Mouse (Mus musculus): Measurements from ENCODE around the gene Pi4k2a. TPM values are rescaled to one million over a fixed set of nuclear protein-coding genes. Genes with fewer than 3 reads are reported as not detected.

Pi4k2a gene
- polyA plus RNA-seq, 1 experiment from 2014 or later, result 24.3 TPM

DNA sequence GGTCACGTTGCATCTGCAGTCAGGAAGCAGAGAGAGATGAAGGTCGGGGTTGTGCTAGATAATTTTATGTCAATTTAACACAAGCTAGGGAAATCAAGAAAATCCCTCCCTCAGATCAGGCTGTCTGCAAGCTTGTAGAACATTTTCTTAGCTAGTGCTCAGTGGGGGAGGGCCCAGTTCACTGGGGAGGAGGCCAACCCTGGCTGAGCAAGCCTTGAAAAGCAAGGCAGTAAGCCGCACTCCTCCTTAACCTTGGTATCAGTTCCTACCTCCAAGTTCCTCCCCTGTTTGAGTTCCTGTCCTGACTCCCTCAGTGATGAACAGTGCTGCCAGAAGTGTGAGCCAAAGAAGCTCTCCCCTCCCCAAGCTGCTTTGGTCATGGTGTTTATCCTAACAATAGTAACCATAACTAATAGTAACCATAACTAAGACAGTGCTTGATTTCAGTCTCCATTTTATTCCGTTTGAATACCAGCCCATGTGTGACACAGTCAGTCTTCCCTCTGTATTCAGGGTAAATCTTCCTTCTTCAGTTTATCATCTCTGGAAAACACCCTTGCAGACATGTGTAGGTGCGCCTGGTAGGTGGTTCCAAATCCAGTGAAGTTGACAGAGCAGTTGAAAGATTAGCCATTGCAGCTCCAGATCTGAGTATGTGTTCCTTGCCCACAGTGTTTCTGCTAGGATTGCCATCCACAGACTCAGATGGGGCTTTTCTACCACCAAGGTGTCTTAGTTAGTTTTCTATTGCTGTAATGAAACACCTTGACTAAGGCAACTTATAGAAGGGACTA, 49.7 kb downstream of the Pi4k2a start:
- no peaks in the 10 kb centered on the region for H3K36me3 ChIP-seq (replicated peaks; ENCODE audit: control insufficient read depth, insufficient read depth, low read depth, low read length)
- ATAC-seq (replicated peaks; ENCODE audit: insufficient number of reproducible peaks, low FRiP score, low TSS enrichment, low read depth), result no peak
- no peaks in the 10 kb centered on the region for H3K9me3 ChIP-seq (replicated peaks; ENCODE audit: control insufficient read depth, low read length)
- no peaks in the 10 kb centered on the region for H3K4me1 ChIP-seq (ENCODE audit: control insufficient read depth, insufficient read depth, low read length)
- WGBS, result 81% methylated on average over 5 of the region's 5 CpGs
- H3K4me3 ChIP-seq (ENCODE audit: low read depth, low read length), result no peak overlapping the region
- H3K9ac ChIP-seq (replicated peaks; ENCODE audit: low read length), result no peak overlapping the region
- no peak overlapping the region for H3K4me2 ChIP-seq (ENCODE audit: low read depth, low read length)
- H3K27me3 ChIP-seq (ENCODE audit: control insufficient read depth, insufficient read depth, low read length), result no peaks in the 10 kb centered on the region
- no peak for DNase-seq (ENCODE audit: low spot score)
- no peak overlapping the region for H3K27ac ChIP-seq (replicated peaks; ENCODE audit: low read depth, low read length)

- no peak for ATAC-seq (replicated peaks; ENCODE audit: insufficient number of reproducible peaks, low FRiP score, low TSS enrichment, low read depth)
- Histone ChIP-seq H3K4me3 (ENCODE audit: low read depth, low read length) (no peak overlapping the region), H3K9ac (replicated peaks; ENCODE audit: low read length) (no peak overlapping the region), H3K9me3 (replicated peaks; ENCODE audit: control insufficient read depth, low read length) (no peaks in the 10 kb centered on the region), H3K36me3 (replicated peaks; ENCODE audit: control insufficient read depth, insufficient read depth, low read depth, low read length) (no peaks in the 10 kb centered on the region), H3K4me2 (ENCODE audit: low read depth, low read length) (no peak overlapping the region), H3K27ac (replicated peaks; ENCODE audit: low read depth, low read length) (no peak overlapping the region), H3K27me3 (ENCODE audit: control insufficient read depth, insufficient read depth, low read length) (no peaks in the 10 kb centered on the region), H3K4me1 (ENCODE audit: control insufficient read depth, insufficient read depth, low read length) (no peaks in the 10 kb centered on the region)
- 71% methylated on average over 3 of the region's 3 CpGs for WGBS
- DNase-seq (ENCODE audit: low spot score), result no peak
Observed at GRCm38 (mm10) chr19:42141998-42142397, 51.7 kb downstream of the Pi4k2a start.

- no peaks in the 10 kb centered on the region for H3K9me3 ChIP-seq (replicated peaks; ENCODE audit: control insufficient read depth, low read length)
- no peaks in the 10 kb centered on the region for H3K36me3 ChIP-seq (replicated peaks; ENCODE audit: control insufficient read depth, insufficient read depth, low read depth, low read length)
- no peaks in the 10 kb centered on the region for H3K27me3 ChIP-seq (ENCODE audit: control insufficient read depth, insufficient read depth, low read length)
- ATAC-seq (replicated peaks; ENCODE audit: insufficient number of reproducible peaks, low FRiP score, low TSS enrichment, low read depth) (no peak), DNase-seq (ENCODE audit: low spot score) (no peak)
- H3K4me2 ChIP-seq (ENCODE audit: low read depth, low read length), result no peak overlapping the region
- no peak overlapping the region for H3K9ac ChIP-seq (replicated peaks; ENCODE audit: low read length)
- no peak overlapping the region for H3K27ac ChIP-seq (replicated peaks; ENCODE audit: low read depth, low read length)
- no peak overlapping the region for H3K4me3 ChIP-seq (ENCODE audit: low read depth, low read length)
- H3K4me1 ChIP-seq (ENCODE audit: control insufficient read depth, insufficient read depth, low read length), result no peaks in the 10 kb centered on the region
- 77% methylated on average over 2 of the region's 2 CpGs for WGBS
Observed at GRCm38 (mm10) chr19:42142757-42143156, 52.5 kb downstream of the Pi4k2a start.

- no peak overlapping the region for H3K4me3 ChIP-seq (ENCODE audit: low read depth, low read length)
- no peaks in the 10 kb centered on the region for H3K4me1 ChIP-seq (ENCODE audit: control insufficient read depth, insufficient read depth, low read length)
- ATAC-seq (replicated peaks; ENCODE audit: insufficient number of reproducible peaks, low FRiP score, low TSS enrichment, low read depth) (no peak), DNase-seq (ENCODE audit: low spot score) (no peak)
- no peak overlapping the region for H3K4me2 ChIP-seq (ENCODE audit: low read depth, low read length)
- no peak overlapping the region for H3K27ac ChIP-seq (replicated peaks; ENCODE audit: low read depth, low read length)
- no peaks in the 10 kb centered on the region for H3K36me3 ChIP-seq (replicated peaks; ENCODE audit: control insufficient read depth, insufficient read depth, low read depth, low read length)
- no peak overlapping the region for H3K9ac ChIP-seq (replicated peaks; ENCODE audit: low read length)
- 56% methylated on average over 6 of the region's 6 CpGs for WGBS
- no peaks in the 10 kb centered on the region for H3K27me3 ChIP-seq (ENCODE audit: control insufficient read depth, insufficient read depth, low read length)
- no peaks in the 10 kb centered on the region for H3K9me3 ChIP-seq (replicated peaks; ENCODE audit: control insufficient read depth, low read length)
Observed at GRCm38 (mm10) chr19:42144067-42144466, 53.8 kb downstream of the Pi4k2a start.

DNA sequence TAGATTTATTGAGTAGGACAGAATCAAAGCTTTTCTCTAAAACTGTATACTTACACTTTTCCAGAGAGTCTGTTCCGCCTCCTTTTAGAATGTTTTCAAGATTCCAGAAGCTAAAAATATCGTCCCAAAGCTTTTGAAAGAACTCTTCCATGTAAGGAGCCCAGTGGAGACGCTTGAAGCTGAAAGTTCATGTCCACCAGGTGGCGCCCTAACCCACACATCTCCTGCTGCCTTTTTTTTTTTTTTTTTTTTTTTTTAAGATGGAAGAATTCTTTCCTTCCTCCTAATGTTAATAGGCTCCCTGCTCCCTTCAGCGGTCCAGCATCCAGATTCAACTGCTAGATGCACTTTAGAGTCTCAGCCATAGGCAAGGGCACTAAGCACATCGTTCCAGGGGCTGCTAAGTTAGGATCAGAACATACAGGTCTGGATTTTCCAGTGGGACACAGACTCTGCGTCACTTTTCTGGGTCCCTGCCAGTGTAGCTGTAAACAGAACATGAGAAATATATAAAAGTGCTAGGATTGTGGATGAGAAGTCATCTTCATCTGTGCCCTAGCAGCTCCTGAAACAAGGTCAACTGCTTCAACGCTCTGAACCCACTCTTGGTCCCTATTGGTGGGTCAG, 54.4 kb downstream of the Pi4k2a start:
- 31% methylated on average over 8 of the region's 8 CpGs for whole genome bisulfite sequencing
- Histone ChIP-seq H3K27me3 (ENCODE audit: control insufficient read depth, insufficient read depth, low read length) (no peaks in the 10 kb centered on the region), H3K36me3 (replicated peaks; ENCODE audit: control insufficient read depth, insufficient read depth, low read depth, low read length) (no peaks in the 10 kb centered on the region), H3K27ac (replicated peaks; ENCODE audit: low read depth, low read length) (no peak overlapping the region), H3K9ac (replicated peaks; ENCODE audit: low read length) (no peak overlapping the region), H3K4me3 (ENCODE audit: low read depth, low read length) (no peak overlapping the region), H3K9me3 (replicated peaks; ENCODE audit: control insufficient read depth, low read length) (no peaks in the 10 kb centered on the region), H3K4me1 (ENCODE audit: control insufficient read depth, insufficient read depth, low read length) (no peaks in the 10 kb centered on the region), H3K4me2 (ENCODE audit: low read depth, low read length) (no peak overlapping the region)
- ATAC-seq (replicated peaks; ENCODE audit: insufficient number of reproducible peaks, low FRiP score, low TSS enrichment, low read depth), result no peak
- DNase-seq (ENCODE audit: low spot score), result peak; percentile 90

GRCm38 (mm10) chr19:42145210-42145609, 54.9 kb downstream of the Pi4k2a start:
- H3K27ac ChIP-seq (replicated peaks; ENCODE audit: low read depth, low read length), result no peak overlapping the region
- H3K4me1 ChIP-seq (ENCODE audit: control insufficient read depth, insufficient read depth, low read length), result no peaks in the 10 kb centered on the region
- no peak overlapping the region for H3K4me2 ChIP-seq (ENCODE audit: low read depth, low read length)
- no peak overlapping the region for H3K4me3 ChIP-seq (ENCODE audit: low read depth, low read length)
- ATAC-seq (replicated peaks; ENCODE audit: insufficient number of reproducible peaks, low FRiP score, low TSS enrichment, low read depth), result no peak
- H3K9ac ChIP-seq (replicated peaks; ENCODE audit: low read length), result no peak overlapping the region
- 68% methylated on average over 4 of the region's 4 CpGs for WGBS
- DNase-seq (ENCODE audit: low spot score), result no peak
- H3K27me3 ChIP-seq (ENCODE audit: control insufficient read depth, insufficient read depth, low read length), result no peaks in the 10 kb centered on the region
- no peaks in the 10 kb centered on the region for H3K9me3 ChIP-seq (replicated peaks; ENCODE audit: control insufficient read depth, low read length)
- H3K36me3 ChIP-seq (replicated peaks; ENCODE audit: control insufficient read depth, insufficient read depth, low read depth, low read length), result no peaks in the 10 kb centered on the region

DNA sequence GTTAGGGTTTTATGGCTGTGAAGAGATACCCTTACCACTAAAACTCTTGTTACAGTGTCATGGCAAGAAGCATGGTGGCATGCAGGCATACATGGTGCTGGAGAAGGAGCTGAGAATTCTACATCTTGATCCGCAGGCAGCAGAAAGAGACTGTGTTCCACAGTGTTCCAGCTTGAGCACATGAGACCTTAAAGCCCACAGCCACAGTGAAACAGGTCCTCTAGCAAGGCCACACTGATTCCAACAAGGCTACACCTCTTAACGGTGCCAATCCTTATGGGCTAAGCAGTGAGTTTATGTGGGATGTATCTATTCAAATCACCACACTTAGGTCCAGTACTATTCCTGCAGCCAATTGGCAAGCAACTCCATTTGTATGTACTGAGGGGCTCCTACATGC, 55.5 kb downstream of the Pi4k2a start:
- Histone ChIP-seq H3K9me3 (replicated peaks; ENCODE audit: control insufficient read depth, low read length) (no peaks in the 10 kb centered on the region), H3K36me3 (replicated peaks; ENCODE audit: control insufficient read depth, insufficient read depth, low read depth, low read length) (no peaks in the 10 kb centered on the region), H3K27ac (replicated peaks; ENCODE audit: low read depth, low read length) (no peak overlapping the region), H3K27me3 (ENCODE audit: control insufficient read depth, insufficient read depth, low read length) (no peaks in the 10 kb centered on the region), H3K9ac (replicated peaks; ENCODE audit: low read length) (no peak overlapping the region), H3K4me3 (ENCODE audit: low read depth, low read length) (no peak overlapping the region), H3K4me2 (ENCODE audit: low read depth, low read length) (no peak overlapping the region), H3K4me1 (ENCODE audit: control insufficient read depth, insufficient read depth, low read length) (no peaks in the 10 kb centered on the region)
- no peak for ATAC-seq (replicated peaks; ENCODE audit: insufficient number of reproducible peaks, low FRiP score, low TSS enrichment, low read depth)
- WGBS, result 94% methylated on average over 2 of the region's 2 CpGs
- DNase-seq (ENCODE audit: low spot score), result no peak

GRCm38 (mm10) chr19:42146276-42147010, 56.2 kb downstream of the Pi4k2a start:
- Histone ChIP-seq H3K4me2 (ENCODE audit: low read depth, low read length) (no peak overlapping the region), H3K9ac (replicated peaks; ENCODE audit: low read length) (peak overlapping the region; percentile 77), H3K27ac (replicated peaks; ENCODE audit: low read depth, low read length) (peak overlapping the region; percentile 6; the same call in 1 of the 2 replicates), H3K4me3 (ENCODE audit: low read depth, low read length) (no peak overlapping the region), H3K4me1 (ENCODE audit: control insufficient read depth, insufficient read depth, low read length) (no peaks in the 10 kb centered on the region), H3K27me3 (ENCODE audit: control insufficient read depth, insufficient read depth, low read length) (no peaks in the 10 kb centered on the region), H3K36me3 (replicated peaks; ENCODE audit: control insufficient read depth, insufficient read depth, low read depth, low read length) (no peaks in the 10 kb centered on the region), H3K9me3 (replicated peaks; ENCODE audit: control insufficient read depth, low read length) (no peaks in the 10 kb centered on the region)
- ATAC-seq (replicated peaks; ENCODE audit: insufficient number of reproducible peaks, low FRiP score, low TSS enrichment, low read depth), result no peak
- no peak for DNase-seq (ENCODE audit: low spot score)
- 88% methylated on average over 9 of the region's 9 CpGs for WGBS
